Mouse (Mus musculus) bone marrow macrophage, adult 2 months (primary cell): ENCODE data around the gene Plppr1.

ENCODE experiments used
- CTCF ChIP-seq: IDR thresholded peaks from 2 replicates; pipeline ENCODE4 v1.5.1; 2012; ENCODE audit warnings: low read depth, mild to moderate bottlenecking, low read length, moderate library complexity
- POLR2A ChIP-seq: IDR thresholded peaks from 2 replicates; pipeline ENCODE4 v1.6.1; 2012; ENCODE audit warnings: mild to moderate bottlenecking, low read depth, low read length, borderline replicate concordance

GRCm38 (mm10) chr4:49144798-49145197 lies 85.7 kb downstream of the Plppr1 start:
- TF ChIP-seq POLR2A (no peak), CTCF (no peak)
